Mouse (Mus musculus) lung, embryonic 16.5 days (tissue): Measurements from ENCODE around the gene Rps24. TPM values are rescaled to one million over a fixed set of nuclear protein-coding genes. Genes with fewer than 3 reads are reported as not detected.
"Not testable (repeated sequence)": the region's sequence is repeated elsewhere in the genome, so short reads cannot be mapped to it uniquely, and the experiment has no call there.

Source experiments
- ATAC-seq: fragments of 200-750 bp; cut with Nextera tagmentation; 2 replicates; pipeline ENCODE4 v1.8.0; 2017; ENCODE audit warnings: low read depth, mild to moderate bottlenecking, moderate library complexity
- H3K27ac ChIP-seq: fragments of 300-500 bp; sonication (generic); 2 replicates; pipeline ENCODE4 v1.5.1; 2014; ENCODE audit warnings: mild to moderate bottlenecking, control low read depth, low read length
- H3K27me3 ChIP-seq: fragments of 300-500 bp; sonication (generic); 2 replicates; pipeline ENCODE4 v1.6.1; 2014; ENCODE audit warnings: low read depth, low read length, mixed read lengths; ENCODE audit not compliant: control insufficient read depth, insufficient read depth
- H3K36me3 ChIP-seq: fragments of 300-500 bp; sonication (generic); 2 replicates; pipeline ENCODE4 v1.6.1; 2014; ENCODE audit warnings: low read length; ENCODE audit not compliant: control insufficient read depth, insufficient read depth
- H3K4me1 ChIP-seq: fragments of 300-500 bp; sonication (generic); replicated peaks from 2 replicates; pipeline ENCODE4 v1.6.1; 2014; ENCODE audit warnings: low read length, mixed read lengths; ENCODE audit not compliant: control insufficient read depth, insufficient read depth
- H3K4me2 ChIP-seq: fragments of 300-500 bp; sonication (generic); 2 replicates; pipeline ENCODE4 v1.6.1; 2014; ENCODE audit warnings: low read depth, low read length, control low read depth
- H3K4me3 ChIP-seq: fragments of 300-500 bp; sonication (generic); 2 replicates; pipeline ENCODE4 v1.5.1; 2014; ENCODE audit warnings: mild to moderate bottlenecking, low read length, control low read depth
- H3K9ac ChIP-seq: fragments of 300-500 bp; sonication (generic); 2 replicates; pipeline ENCODE4 v1.6.1; 2014; ENCODE audit warnings: low read length, control low read depth
- H3K9me3 ChIP-seq: fragments of 300-500 bp; sonication (generic); 2 replicates; pipeline ENCODE4 v1.6.1; 2016; ENCODE audit warnings: low read length; ENCODE audit not compliant: control insufficient read depth
- WGBS: fragments of 180-500 bp; shearing (Covaris S2); extraction: QIAGEN DNeasy Blood & Tissue Kit; methylation state at CpG from one replicate; pipeline ENCODE4 v1.1.7; 2014; 5-methylcytosine and 5-hydroxymethylcytosine counted together
- polyA plus RNA-seq: library from polyadenylated mRNA; unstranded; fragments of >200 nt; fragmentation: Nextera tagmentation; extraction: Ambion mirVana; gene quantifications from 2 replicates; pipeline ENCODE4 v1.2.1, GENCODE M21; 2015

The Rps24 gene
- 792 and 827 TPM in 2 replicates for polyA plus RNA-seq

DNA sequence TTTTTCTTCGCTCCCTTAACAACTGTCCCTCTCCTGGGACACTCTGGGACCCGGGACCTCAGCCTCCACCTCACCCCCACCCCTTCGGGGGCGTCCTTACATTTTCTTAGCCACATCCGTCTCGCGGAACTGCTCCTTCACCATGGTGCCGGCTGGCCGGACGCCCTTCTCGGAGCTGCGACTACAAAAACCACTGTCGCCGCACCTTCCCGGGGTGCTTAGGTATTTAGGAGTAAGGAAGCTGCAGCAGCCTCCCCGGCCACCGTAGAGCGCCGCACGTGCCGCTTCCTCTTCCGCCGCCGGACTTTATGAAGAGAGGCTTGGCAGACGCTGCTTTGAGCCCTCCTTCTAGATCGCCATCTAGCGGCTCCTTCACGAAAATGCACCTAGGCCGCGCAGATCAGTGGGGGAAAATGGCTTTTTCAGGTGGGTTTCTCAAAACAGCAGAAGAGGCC lies at the start of gene Rps24, which contains the start of gene Polr3a:
TSS of gene Rps24 (plus strand) at position 353 of the 455 bp plus-strand sequence.
TSS of gene Polr3a (minus strand) at position 286 of the 455 bp plus-strand sequence.
- peaks cover 12% of the 10 kb centered on the region for H3K4me1 ChIP-seq
- H3K27ac ChIP-seq = peak within 1 kb of the TSS; percentile 57; the same call in 1 of the 2 replicates
- H3K4me3 ChIP-seq = peak within 1 kb of the TSS; percentile 92
- H3K36me3 ChIP-seq = peaks cover 13% of the 10 kb centered on the region
- H3K4me2 ChIP-seq = peak within 1 kb of the TSS; percentile 74
- H3K9ac ChIP-seq = peak within 1 kb of the TSS; percentile 87
- H3K9me3 ChIP-seq = no peaks in the 10 kb centered on the region
- H3K27me3 ChIP-seq = no peaks in the 10 kb centered on the region
- under 1% methylated on average over 30 of the region's 30 CpGs for WGBS
- peak; percentile 66 for ATAC-seq

DNA sequence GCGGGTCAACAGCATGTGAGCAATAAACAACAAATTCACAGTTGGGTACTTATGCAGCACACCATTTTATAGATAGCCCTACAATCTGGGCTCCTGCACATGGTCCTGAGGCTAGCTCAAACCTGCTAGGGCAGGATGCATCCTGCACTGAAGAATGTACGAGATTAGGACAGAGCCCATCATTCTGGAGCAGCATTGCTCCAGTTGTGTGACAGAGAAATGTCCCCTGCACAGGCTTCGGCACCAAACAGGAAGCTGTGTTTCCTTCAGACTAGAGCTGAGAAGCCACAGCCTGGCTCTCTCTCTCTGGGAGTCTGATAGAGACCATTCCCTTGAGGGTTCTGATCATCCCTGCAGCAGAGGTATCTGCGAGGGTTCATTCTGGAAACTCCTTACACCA lies 43.4 kb upstream of the Rps24 start:
- not testable (repeated sequence) for H3K27me3 ChIP-seq, H3K4me3 ChIP-seq, H3K4me1 ChIP-seq, ATAC-seq, H3K36me3 ChIP-seq, H3K4me2 ChIP-seq, H3K27ac ChIP-seq, H3K9ac ChIP-seq, H3K9me3 ChIP-seq
- WGBS = 67% methylated on average over 4 of the region's 4 CpGs

DNA sequence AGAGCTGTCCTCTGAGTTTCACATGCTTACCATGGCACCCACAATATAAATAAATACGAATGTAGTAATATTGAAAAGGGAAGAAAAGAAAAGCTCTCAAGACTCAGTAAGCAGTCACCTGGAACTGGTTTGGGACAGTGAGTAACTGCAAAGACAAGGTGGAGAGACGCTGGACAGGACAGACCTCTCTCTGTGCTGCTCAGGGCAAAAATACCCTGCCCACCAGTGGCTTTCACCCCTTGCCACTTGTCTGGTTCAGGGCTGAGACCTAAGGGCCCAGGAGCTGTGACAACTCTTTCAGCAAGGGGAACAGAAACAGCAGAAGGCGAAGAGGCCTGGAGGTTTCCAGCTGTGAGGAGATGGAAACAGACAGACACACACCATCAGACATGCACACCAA lies 28.7 kb upstream of the Rps24 start:
- H3K4me1 ChIP-seq = no peaks in the 10 kb centered on the region
- H3K27me3 ChIP-seq = no peaks in the 10 kb centered on the region
- ATAC-seq = no peak
- no peak overlapping the region for H3K4me2 ChIP-seq
- H3K36me3 ChIP-seq = peaks cover 48% of the 10 kb centered on the region
- 76% methylated on average over 3 of the region's 3 CpGs for WGBS
- no peak overlapping the region for H3K27ac ChIP-seq
- no peak overlapping the region for H3K9ac ChIP-seq
- no peak overlapping the region for H3K4me3 ChIP-seq
- no peaks in the 10 kb centered on the region for H3K9me3 ChIP-seq

- no peak overlapping the region for H3K27ac ChIP-seq
- no peaks in the 10 kb centered on the region for H3K27me3 ChIP-seq
- no peaks in the 10 kb centered on the region for H3K4me1 ChIP-seq
- ATAC-seq = no peak
- no peak overlapping the region for H3K4me3 ChIP-seq
- no peak overlapping the region for H3K4me2 ChIP-seq
- H3K36me3 ChIP-seq = peaks cover 50% of the 10 kb centered on the region
- WGBS = 81% methylated on average over 6 of the region's 6 CpGs
- no peaks in the 10 kb centered on the region for H3K9me3 ChIP-seq
- H3K9ac ChIP-seq = no peak overlapping the region
Observed at GRCm38 (mm10) chr14:24468806-24469205, 18.1 kb upstream of the Rps24 start.

GRCm38 (mm10) chr14:24486241-24486767 lies 621 bp upstream of the Rps24 start:
- Histone ChIP-seq H3K4me2 (peak overlapping the region; percentile 74), H3K9ac (peak overlapping the region; percentile 87), H3K4me3 (peak overlapping the region; percentile 92), H3K27me3 (no peaks in the 10 kb centered on the region), H3K36me3 (peaks cover 17% of the 10 kb centered on the region), H3K9me3 (no peaks in the 10 kb centered on the region), H3K27ac (no peak overlapping the region), H3K4me1 (peaks cover 8% of the 10 kb centered on the region)
- 6% methylated on average over 13 of the region's 13 CpGs for WGBS
- no peak for ATAC-seq

GRCm38 (mm10) chr14:24489772-24490171 lies 2.8 kb downstream of the Rps24 start:
- Histone ChIP-seq H3K36me3 (peaks cover 24% of the 10 kb centered on the region), H3K4me1 (peaks cover 29% of the 10 kb centered on the region)
- H3K4me3 ChIP-seq, H3K9me3 ChIP-seq, H3K9ac ChIP-seq, ATAC-seq, H3K27me3 ChIP-seq, H3K27ac ChIP-seq, H3K4me2 ChIP-seq: not testable (repeated sequence)
- 85% methylated on average over 7 of the region's 7 CpGs for WGBS

DNA sequence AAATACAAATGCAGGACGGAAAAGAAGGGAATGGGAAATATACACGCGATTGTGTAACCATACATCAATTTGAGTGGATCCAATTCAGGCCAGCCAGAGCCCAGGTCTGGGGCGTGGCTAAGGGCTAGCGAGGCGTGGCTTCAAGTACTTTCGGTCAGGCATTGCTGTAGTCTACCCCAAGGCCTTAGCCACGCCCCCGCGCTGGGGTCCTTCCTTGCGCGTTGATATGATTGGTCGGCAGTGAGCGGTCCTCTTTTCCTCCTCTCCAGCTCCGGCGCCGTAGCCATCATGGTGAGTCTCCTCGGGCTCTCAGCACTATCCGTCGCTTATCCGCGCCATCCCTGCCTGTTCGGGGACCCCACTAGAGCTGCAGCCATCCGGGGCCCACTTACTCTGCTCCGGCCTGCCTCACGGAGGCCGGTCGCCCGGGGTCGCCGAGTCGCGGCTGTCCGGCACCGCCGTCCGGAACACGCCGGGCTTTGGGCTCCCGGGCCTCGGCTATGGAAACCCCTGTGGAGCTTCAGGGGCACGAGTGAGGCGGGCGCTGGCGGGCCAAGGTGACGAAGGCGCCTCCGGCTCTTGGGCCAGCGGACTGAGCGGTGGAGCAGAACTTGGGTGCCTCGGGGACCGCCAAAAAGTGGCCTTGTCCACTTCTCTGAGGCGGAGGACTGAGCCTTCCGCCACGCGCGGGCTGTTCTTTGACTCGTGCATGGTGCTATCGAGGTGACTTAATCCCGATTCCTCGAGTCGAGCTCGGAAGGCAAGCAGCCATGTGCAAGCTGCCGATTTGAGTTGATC lies 3.7 kb downstream of the Rps24 start:
- peak; percentile 96 for ATAC-seq
- H3K9ac ChIP-seq = peak overlapping the region; percentile 98
- H3K4me2 ChIP-seq = peak overlapping the region; percentile 90
- peak overlapping the region; percentile 78 for H3K4me3 ChIP-seq
- H3K27ac ChIP-seq = peak overlapping the region; percentile 73
- no peaks in the 10 kb centered on the region for H3K27me3 ChIP-seq
- peaks cover 26% of the 10 kb centered on the region for H3K4me1 ChIP-seq
- no peaks in the 10 kb centered on the region for H3K9me3 ChIP-seq
- WGBS = under 1% methylated on average over 64 of the region's 64 CpGs
- peaks cover 30% of the 10 kb centered on the region for H3K36me3 ChIP-seq

DNA sequence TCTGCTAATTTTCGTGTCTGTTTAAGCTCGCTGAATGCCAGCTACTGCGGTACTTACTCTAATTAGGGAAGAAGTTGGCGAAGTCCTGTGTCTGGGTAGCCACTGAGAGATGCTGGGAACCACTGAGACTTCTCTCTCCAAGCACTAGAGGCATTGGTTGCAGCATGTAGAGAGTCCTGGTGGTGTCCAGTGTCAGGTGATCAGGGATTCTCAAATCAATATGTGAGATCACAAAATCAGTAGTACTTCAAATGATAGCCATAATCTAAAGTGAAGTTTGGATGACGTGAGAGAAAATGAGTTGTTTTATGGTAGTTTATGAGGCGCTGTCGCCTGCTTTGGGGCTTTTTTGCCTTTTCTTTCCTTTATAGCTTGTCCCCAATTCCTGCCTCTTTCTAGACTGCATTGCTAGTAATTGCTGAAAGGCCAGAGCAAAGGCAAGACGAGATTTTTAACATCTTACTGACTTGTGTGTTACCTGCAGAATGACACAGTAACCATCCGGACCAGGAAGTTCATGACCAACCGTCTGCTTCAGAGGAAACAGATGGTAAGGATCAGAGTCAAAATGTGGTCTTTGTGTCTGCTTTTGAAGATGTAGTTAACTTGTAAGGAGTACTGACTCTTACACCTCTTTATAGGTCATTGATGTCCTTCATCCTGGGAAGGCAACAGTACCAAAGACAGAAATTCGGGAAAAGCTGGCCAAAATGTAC lies 4.5 kb downstream of the Rps24 start:
- peak overlapping the region; percentile 98 for H3K9ac ChIP-seq
- 2% methylated on average over 11 of the region's 11 CpGs for WGBS
- H3K9me3 ChIP-seq = no peaks in the 10 kb centered on the region
- H3K27me3 ChIP-seq = no peaks in the 10 kb centered on the region
- ATAC-seq = no peak
- peaks cover 21% of the 10 kb centered on the region for H3K4me1 ChIP-seq
- peaks cover 36% of the 10 kb centered on the region for H3K36me3 ChIP-seq
- H3K27ac ChIP-seq = peak overlapping the region; percentile 73
- H3K4me3 ChIP-seq = peak overlapping the region; percentile 78
- peak overlapping the region; percentile 90 for H3K4me2 ChIP-seq

DNA sequence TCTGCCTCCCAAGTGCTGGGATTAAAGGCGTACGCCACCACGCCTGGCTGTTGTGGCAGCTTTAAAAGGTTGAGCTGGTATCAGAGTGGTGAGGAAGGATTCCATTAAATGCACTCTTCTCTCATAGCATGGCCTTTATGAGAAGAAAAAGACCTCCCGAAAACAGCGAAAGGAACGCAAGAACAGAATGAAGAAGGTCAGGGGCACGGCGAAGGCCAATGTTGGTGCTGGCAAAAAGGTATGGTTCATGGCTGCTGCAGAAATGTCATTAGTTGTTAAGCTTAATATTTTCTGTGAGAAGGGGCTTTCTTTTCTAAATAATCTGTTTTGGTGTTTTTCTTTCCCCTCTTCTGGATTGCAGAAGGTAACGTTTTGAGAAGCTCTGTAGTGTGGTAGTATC lies 6.3 kb downstream of the Rps24 start:
- 78% methylated on average over 9 of the region's 9 CpGs for WGBS
- no peak overlapping the region for H3K4me2 ChIP-seq
- no peak overlapping the region for H3K4me3 ChIP-seq

More for the DNA sequence above, 6.3 kb downstream of the Rps24 start:
- no peak for ATAC-seq
- Histone ChIP-seq H3K27me3 (no peaks in the 10 kb centered on the region), H3K4me1 (peaks cover 21% of the 10 kb centered on the region), H3K9ac (no peak overlapping the region), H3K9me3 (no peaks in the 10 kb centered on the region), H3K36me3 (peaks cover 54% of the 10 kb centered on the region), H3K27ac (no peak overlapping the region)
